Mouse (Mus musculus) megakaryocyte-erythroid progenitor cell, adult 5 weeks (primary cell): ENCODE measurements around the gene Sash1. TPM values are rescaled to one million over a fixed set of nuclear protein-coding genes. Genes with fewer than 3 reads are reported as not detected.

Source experiments
- polyA plus RNA-seq: library from polyadenylated mRNA; stranded (reverse); fragments of >175 nt; gene quantifications from 2 replicates; pipeline ENCODE4 v1.2.3, GENCODE M21; 2012

Sash1 gene
- 2.1 and 3.6 TPM in 2 replicates for polyA plus RNA-seq

GRCm38 (mm10) chr10:8885630-8886527, at the start of gene Sash1:
Gene Sash1 (minus strand): TSS chr10:8886070.

